Mouse (Mus musculus) stomach, postnatal 0 days (tissue): Measurements from ENCODE around the gene Cgref1. TPM values are rescaled to one million over a fixed set of nuclear protein-coding genes. Genes with fewer than 3 reads are reported as not detected.

Experiments
- ATAC-seq: fragments of 200-750 bp; cut with Nextera tagmentation; 2 replicates; pipeline ENCODE4 v1.8.0; 2017; ENCODE audit not compliant: low FRiP score, low TSS enrichment
- DNase-seq: peaks from one replicate; pipeline ENCODE4 v3.0.0-alpha.2; 2016; ENCODE audit warnings: low spot score
- H3K27ac ChIP-seq: fragments of 300-500 bp; sonication (generic); replicated peaks from 2 replicates; pipeline ENCODE4 v1.5.1; 2014; ENCODE audit warnings: mild to moderate bottlenecking, control low read depth
- H3K27me3 ChIP-seq: fragments of 300-500 bp; sonication (generic); 2 replicates; pipeline ENCODE4 v1.6.1; 2014; ENCODE audit warnings: low read length; ENCODE audit not compliant: control insufficient read depth, insufficient read depth
- H3K36me3 ChIP-seq: fragments of 300-500 bp; sonication (generic); 2 replicates; pipeline ENCODE4 v1.6.1; 2014; ENCODE audit warnings: low read length, mixed read lengths; ENCODE audit not compliant: control insufficient read depth, insufficient read depth
- H3K4me1 ChIP-seq: fragments of 300-500 bp; sonication (generic); replicated peaks from 2 replicates; pipeline ENCODE4 v1.6.1; 2014; ENCODE audit warnings: antibody characterized with exemption; ENCODE audit not compliant: control insufficient read depth, insufficient read depth
- H3K4me2 ChIP-seq: fragments of 300-500 bp; sonication (generic); replicated peaks from 2 replicates; pipeline ENCODE4 v1.6.1; 2014; ENCODE audit warnings: low read depth, mild to moderate bottlenecking, control low read depth, moderate library complexity
- H3K4me3 ChIP-seq: fragments of 300-500 bp; sonication (generic); 2 replicates; pipeline ENCODE4 v1.5.1; 2014; ENCODE audit warnings: low read depth, low read length, control low read depth
- H3K9ac ChIP-seq: fragments of 300-500 bp; sonication (generic); 2 replicates; pipeline ENCODE4 v1.6.1; 2014; ENCODE audit warnings: mild to moderate bottlenecking, low read length, control low read depth, mixed read lengths
- H3K9me3 ChIP-seq: fragments of 300-500 bp; sonication (generic); 2 replicates; pipeline ENCODE4 v1.6.1; 2016; ENCODE audit warnings: low read length; ENCODE audit not compliant: control insufficient read depth
- CTCF ChIP-seq: IDR thresholded peaks from 2 replicates; pipeline ENCODE4 v1.5.1; 2016; ENCODE audit warnings: antibody characterized with exemption, low read depth, mild to moderate bottlenecking, moderate library complexity
- EP300 ChIP-seq: optimal IDR thresholded peaks from 2 replicates; pipeline ENCODE3; 2016; ENCODE audit warnings: antibody characterized with exemption
- WGBS: fragments of 180-500 bp; shearing (Covaris S2); extraction: QIAGEN DNeasy Blood & Tissue Kit; methylation state at CpG from one replicate; pipeline ENCODE4 v1.1.7; 2014; 5-methylcytosine and 5-hydroxymethylcytosine counted together
- polyA plus RNA-seq: library from polyadenylated mRNA; unstranded; fragments of >200 nt; fragmentation: Nextera tagmentation; extraction: Ambion mirVana; gene quantifications from 2 replicates; pipeline ENCODE4 v1.2.1, GENCODE M21; 2015

Gene Cgref1
- polyA plus RNA-seq, 1 experiment from 2014 or later = 24.8 TPM

DNA sequence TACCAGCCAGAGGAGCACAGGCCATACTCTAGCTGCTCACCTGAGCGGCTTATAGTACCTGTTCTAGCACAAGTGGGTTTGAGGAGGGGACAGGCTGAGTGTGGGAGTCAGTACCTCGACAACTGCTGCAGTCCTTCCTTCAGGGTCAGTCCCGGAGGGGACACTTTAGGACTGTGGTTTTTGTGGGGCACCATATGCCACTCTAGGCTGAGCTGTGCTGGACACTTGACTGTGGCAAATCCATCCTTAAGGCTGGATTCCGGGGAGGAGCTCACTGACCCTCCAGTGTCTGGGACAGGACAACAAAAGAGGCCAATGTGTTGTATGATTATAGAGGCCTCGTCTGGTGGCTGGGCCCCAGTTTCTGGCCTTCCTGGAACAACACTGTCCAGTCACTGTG is 7.2 kb upstream of the Cgref1 start:
- H3K9me3 ChIP-seq = no peaks in the 10 kb centered on the region
- H3K4me2 ChIP-seq = no peak overlapping the region
- no peak overlapping the region for H3K4me3 ChIP-seq
- TF ChIP-seq CTCF (no peak), EP300 (no peak)
- ATAC-seq (no peak), DNase-seq (no peak)
- H3K36me3 ChIP-seq = peaks cover 16% of the 10 kb centered on the region
- H3K4me1 ChIP-seq = no peaks in the 10 kb centered on the region
- H3K27me3 ChIP-seq = no peaks in the 10 kb centered on the region
- no peak overlapping the region for H3K27ac ChIP-seq
- 77% methylated on average over 5 of the region's 5 CpGs for WGBS
- no peak overlapping the region for H3K9ac ChIP-seq

DNA sequence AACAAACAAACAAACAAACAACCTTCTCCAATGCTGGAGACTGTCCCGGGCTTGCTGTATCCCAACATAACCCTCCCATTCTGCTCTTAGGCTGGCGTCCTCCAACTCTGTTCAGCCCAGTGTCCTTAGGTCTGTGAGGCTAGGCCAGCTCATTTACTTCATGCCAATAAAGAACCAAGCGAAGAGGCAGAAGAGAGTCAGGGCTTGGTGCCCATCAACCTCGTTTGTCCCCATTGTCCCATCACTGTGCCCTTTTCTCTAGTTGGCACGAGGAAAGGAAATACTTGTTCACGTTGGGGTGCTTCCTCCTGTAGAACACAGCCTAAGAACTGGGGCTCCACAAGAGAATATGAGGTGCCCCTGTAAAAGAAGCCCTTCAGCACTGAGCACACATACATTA is 6.3 kb upstream of the Cgref1 start:
- Histone ChIP-seq H3K9ac (no peak overlapping the region), H3K4me1 (no peaks in the 10 kb centered on the region), H3K27me3 (no peaks in the 10 kb centered on the region), H3K36me3 (peaks cover 16% of the 10 kb centered on the region), H3K27ac (no peak overlapping the region), H3K9me3 (no peaks in the 10 kb centered on the region), H3K4me3 (no peak overlapping the region), H3K4me2 (no peak overlapping the region)
- TF ChIP-seq CTCF = no peak
- TF ChIP-seq EP300 = no peak
- 76% methylated on average over 6 of the region's 6 CpGs for WGBS
- ATAC-seq = no peak
- DNase-seq = no peak

DNA sequence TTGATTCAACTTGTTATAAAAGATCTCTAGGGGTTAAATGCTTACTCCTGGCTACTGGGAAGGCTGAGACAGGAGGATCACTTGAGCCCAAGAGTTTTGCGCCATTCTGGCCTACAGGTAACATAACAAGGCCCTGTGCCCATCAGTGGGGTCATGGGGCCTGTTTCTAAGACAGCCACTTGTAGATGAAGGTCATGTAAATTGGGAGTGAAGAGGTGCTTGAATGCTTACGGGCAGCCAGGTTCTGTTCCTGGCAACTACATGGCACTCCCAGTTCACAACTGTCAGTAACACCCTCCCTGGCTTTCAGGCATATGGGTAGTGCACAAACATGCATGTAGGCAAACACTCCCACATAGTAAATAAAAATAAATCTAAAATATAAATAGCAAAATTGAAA is 5.5 kb upstream of the Cgref1 start:
- H3K9ac ChIP-seq = no peak overlapping the region

DNA sequence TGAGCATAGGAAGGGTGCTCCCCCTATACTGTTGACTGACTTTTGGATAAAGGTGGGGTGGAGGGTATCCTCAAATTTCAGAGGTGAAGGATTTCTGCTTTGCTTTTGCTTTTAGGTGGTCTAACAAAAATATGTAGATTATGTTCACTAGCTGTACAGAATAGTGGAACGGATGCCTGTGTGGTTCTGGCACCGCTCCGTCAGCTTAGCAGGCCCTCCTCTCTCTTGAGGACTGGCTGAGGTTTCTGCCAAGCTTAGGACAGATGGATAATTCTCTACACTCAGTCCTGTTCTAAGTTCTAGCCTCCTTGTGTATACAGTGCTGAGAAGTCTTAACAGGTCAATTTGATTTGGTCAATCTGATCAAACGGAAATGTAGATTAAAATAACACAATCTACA is 5.1 kb upstream of the Cgref1 start:
- Histone ChIP-seq H3K27ac (peak overlapping the region; percentile 82), H3K9ac (peak overlapping the region; percentile 69), H3K4me2 (peak overlapping the region; percentile 98), H3K4me1 (no peaks in the 10 kb centered on the region), H3K27me3 (no peaks in the 10 kb centered on the region), H3K36me3 (peaks cover 12% of the 10 kb centered on the region), H3K9me3 (no peaks in the 10 kb centered on the region), H3K4me3 (peak overlapping the region; percentile 65)
- DNase-seq (no peak), ATAC-seq (no peak)
- 41% methylated on average over 4 of the region's 4 CpGs for WGBS
- TF ChIP-seq EP300 = no peak
- no peak for TF ChIP-seq CTCF

More for the DNA sequence above, 5.5 kb upstream of the Cgref1 start:
- Histone ChIP-seq H3K36me3 (peaks cover 16% of the 10 kb centered on the region), H3K27ac (no peak overlapping the region), H3K4me2 (no peak overlapping the region; the same call in 1 of the 2 replicates), H3K27me3 (no peaks in the 10 kb centered on the region), H3K4me3 (no peak overlapping the region), H3K4me1 (no peaks in the 10 kb centered on the region), H3K9me3 (no peaks in the 10 kb centered on the region)
- TF ChIP-seq CTCF = no peak
- no peak for TF ChIP-seq EP300
- 85% methylated on average over 2 of the region's 2 CpGs for WGBS
- ATAC-seq (no peak), DNase-seq (no peak)

DNA sequence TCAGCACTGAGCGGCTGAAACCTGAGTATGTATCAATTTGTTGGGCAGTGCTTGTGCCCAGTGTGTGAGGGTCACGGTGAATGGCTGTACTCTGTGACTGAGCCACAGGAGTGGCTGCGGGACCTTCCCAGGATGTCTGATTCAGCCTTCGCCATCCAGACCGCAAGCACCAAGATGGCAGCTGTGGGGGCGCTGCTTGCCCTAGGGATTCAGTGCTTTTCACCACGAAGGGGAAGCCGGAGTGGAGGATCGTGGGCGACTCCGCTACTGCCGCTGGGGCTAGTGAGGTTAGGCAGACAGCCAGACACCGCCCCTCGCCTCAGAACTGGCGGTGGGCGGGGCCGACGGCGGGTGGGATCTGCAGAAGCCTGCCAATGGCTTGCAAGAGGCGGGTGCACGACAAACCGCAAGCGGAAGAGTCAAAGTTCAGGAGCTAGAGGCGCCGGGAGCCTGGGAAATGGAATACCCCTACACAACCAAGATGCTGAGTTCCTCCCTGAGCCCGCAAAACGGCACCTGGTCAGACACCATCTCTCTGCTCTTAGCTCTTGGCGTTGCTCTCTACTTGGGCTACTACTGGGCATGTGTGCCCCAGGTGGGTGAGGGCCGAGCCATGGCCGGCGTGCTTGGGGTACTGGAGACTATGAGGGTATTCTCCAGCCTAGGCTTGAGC is 4.4 kb upstream of the Cgref1 start:
- Histone ChIP-seq H3K4me3 (peak overlapping the region; percentile 65), H3K9ac (peak overlapping the region; percentile 69), H3K27ac (peak overlapping the region; percentile 82), H3K4me1 (no peaks in the 10 kb centered on the region), H3K9me3 (no peaks in the 10 kb centered on the region), H3K36me3 (peaks cover 7% of the 10 kb centered on the region), H3K4me2 (peak overlapping the region; percentile 98), H3K27me3 (no peaks in the 10 kb centered on the region)
- ATAC-seq (peak; percentile 70), DNase-seq (peak; percentile 94)
- TF ChIP-seq EP300 (no peak), CTCF (peak; percentile 31; the same call in 1 of the 2 replicates)
- WGBS = under 1% methylated on average over 31 of the region's 31 CpGs

DNA sequence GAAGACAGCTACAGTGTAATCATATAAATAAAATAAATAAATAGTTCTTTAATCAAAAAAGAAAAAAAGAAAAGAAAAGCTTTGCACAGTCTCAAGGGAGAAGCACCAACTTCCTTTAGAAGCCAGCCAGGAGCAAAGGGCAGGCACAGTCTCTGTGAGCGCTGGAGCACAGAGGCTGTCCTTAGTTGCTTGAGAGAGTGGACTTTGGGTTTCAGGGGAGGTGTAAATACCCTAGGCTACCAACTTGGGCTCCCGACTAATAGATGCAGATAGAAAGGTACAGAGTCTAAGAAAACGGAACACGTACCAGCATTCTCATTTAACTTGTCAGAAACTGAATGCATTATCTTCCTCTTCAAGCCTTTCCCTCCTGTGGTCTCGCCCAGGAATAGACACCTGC is 3.2 kb upstream of the Cgref1 start:
- Histone ChIP-seq H3K36me3 (peaks cover 4% of the 10 kb centered on the region; the same call in 1 of the 2 replicates), H3K27ac (no peak overlapping the region), H3K4me2 (no peak overlapping the region), H3K9ac (no peak overlapping the region), H3K27me3 (no peaks in the 10 kb centered on the region), H3K4me1 (no peaks in the 10 kb centered on the region), H3K4me3 (no peak overlapping the region), H3K9me3 (no peaks in the 10 kb centered on the region)
- WGBS = 73% methylated on average over 5 of the region's 5 CpGs
- DNase-seq = no peak
- no peak for ATAC-seq
- TF ChIP-seq EP300 (no peak), CTCF (no peak)
